Mouse (Mus musculus): ENCODE results near the gene Scamp5.

GRCm38 (mm10) chr9:57392892-57393291, 75.0 kb downstream of the Scamp5 start:
- no peak for TF ChIP-seq EP300 (optimal IDR thresholded peaks at IDR 0.05)
- TF ChIP-seq CTCF (IDR thresholded peaks at IDR 0.05; ENCODE audit: low read depth): no peak
